Mouse (Mus musculus) brain, embryonic 14.5 days (tissue): ENCODE results near the gene Kcnn1. TPM values are rescaled to one million over a fixed set of nuclear protein-coding genes. Genes with fewer than 3 reads are reported as not detected.

ENCODE experiments used
- DNase-seq: peaks from one replicate; pipeline ENCODE4 v3.0.0-alpha.2; 2011; ENCODE audit warnings: low read depth
- CTCF ChIP-seq: fragments of 200-500 bp; IDR thresholded peaks from 2 replicates; pipeline ENCODE4 v1.5.1; 2012; ENCODE audit warnings: inconsistent platforms, mild to moderate bottlenecking, moderate library complexity, borderline replicate concordance; ENCODE audit not compliant: insufficient read depth, insufficient read length; ENCODE audit errors: extremely low read depth
- POLR2A ChIP-seq: fragments of 200-500 bp; IDR thresholded peaks from 2 replicates; pipeline ENCODE4 v1.6.1; 2012; ENCODE audit warnings: mild to moderate bottlenecking, inconsistent platforms, borderline replicate concordance; ENCODE audit not compliant: poor library complexity, insufficient read depth, insufficient read length, severe bottlenecking; ENCODE audit errors: extremely low read depth
- polyA plus RNA-seq: library from polyadenylated mRNA; depleted of rRNA; stranded (reverse); fragments of >200 nt; gene quantifications from 2 replicates; pipeline ENCODE4 v1.2.3, GENCODE M21; 2012

Kcnn1 gene
- polyA plus RNA-seq, 1 experiment, result 38.4 TPM

DNA sequence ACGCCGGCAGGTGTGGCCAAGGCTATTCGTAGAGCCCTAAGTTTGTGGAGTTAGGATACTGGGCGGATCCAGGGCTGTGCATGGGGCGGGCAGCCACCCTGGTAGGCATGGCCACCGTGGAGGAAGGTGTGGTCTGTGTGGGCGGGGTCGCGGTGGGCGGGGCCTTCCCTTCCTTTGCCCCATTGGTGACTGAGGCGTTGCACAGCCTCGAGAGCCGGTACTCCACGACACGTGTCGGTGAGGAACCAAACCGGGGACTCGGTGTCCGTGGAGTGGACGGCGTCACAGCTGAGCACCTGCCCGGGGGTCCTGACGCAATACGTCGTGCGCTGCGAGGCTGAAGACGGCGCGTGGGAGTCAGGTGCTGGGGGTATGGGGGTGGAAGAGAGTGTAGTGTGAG, 46.4 kb downstream of the Kcnn1 start:
- no peak for TF ChIP-seq CTCF
- TF ChIP-seq POLR2A, result no peak
- no peak for DNase-seq

GRCm38 (mm10) chr8:70812885-70813284, 50.2 kb downstream of the Kcnn1 start:
- DNase-seq, result no peak
- TF ChIP-seq POLR2A (no peak), CTCF (no peak)

DNA sequence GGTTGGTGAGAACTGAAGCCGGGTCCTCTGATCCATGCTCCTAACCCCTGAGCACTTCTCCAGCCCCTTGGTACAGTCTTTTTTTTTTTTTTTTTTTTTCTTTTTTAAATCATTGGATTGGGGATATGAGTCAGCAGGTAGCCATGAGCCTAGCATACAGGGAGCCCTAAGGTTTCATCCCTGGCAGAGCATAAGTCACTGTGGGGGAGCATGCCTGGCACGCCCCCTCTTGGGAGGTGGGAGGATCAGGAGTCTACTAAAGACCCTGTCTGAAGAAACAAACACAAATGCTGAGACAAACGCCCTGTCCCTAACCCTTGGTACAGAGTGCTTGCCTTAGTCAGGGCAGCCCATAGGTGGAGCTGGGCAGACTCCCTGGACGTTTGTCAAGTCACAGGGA, 51.0 kb downstream of the Kcnn1 start:
- TF ChIP-seq POLR2A (no peak), CTCF (no peak)
- DNase-seq, result no peak

DNA sequence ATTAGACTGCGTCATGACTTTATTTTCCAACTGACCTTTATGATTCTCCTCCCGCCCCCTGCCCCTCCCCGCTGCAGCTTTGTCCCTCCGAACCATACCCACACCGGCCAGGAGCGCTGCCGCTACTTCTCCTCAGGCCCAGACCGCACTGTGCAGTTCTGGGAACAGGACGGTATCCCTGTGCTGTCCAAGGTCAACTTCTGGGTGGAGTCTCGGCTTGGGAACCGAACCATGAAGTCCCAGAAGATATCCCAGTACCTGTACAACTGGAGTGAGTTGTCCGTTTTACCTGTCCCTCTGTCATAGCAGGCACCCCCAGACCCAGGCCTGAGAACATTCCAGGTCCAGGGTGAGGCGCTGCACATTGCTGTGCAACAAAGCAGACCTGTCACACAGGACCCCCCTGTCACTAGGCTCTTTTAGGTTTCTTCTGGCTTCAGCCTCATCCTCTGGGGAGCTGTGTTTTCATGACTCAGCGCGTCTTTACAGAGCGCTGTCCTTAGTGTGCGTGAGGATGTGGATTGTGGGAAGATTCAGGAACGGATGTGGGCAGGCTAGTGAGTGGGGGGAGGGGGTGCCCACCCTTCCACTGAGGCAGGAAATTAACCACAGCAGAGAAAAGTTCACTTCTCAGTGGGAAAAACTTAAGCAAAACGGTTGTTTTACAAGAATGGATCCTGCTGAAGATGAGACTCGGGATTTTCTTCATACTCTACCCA, 51.9 kb downstream of the Kcnn1 start:
- TF ChIP-seq CTCF (no peak), POLR2A (no peak)

DNA sequence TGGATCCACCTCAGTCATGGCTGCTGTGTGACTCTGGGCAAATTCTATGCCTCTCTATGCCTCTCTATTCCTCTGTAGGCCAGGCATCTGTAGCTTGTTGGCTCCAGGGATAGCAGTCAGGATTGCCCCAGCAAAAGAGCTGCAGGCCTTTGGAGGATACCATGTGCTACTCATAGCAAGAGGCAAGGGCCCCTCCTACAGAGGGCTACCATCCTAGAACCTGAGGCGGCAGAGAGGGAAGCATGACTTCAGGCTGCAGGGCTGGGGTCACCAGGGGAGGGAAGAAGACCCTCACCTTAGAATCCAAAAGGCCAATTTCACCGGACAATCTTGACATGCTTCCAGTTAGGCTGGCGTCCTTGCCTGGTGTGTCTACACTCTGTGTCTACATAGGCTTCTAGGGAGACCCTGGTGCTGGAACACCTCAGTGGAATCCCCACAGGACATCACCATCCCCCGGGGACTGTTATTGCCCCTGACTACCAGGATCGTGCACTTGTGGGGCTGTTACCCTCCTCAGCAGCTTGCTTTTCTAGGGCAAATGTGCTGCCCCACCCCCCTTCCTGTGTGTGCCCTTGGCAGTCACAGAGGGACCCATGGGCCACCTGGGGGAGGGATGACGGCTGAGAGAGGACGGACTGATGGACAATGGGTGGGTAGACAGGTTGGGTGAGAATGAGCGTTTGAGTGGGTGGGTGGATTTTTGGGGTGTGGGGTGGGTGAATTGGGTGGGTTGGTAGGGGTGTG, 53.9 kb downstream of the Kcnn1 start:
- TF ChIP-seq POLR2A (no peak), CTCF (no peak)
- DNase-seq, result no peak

More for the DNA sequence above, 51.9 kb downstream of the Kcnn1 start:
- DNase-seq, result no peak

DNA sequence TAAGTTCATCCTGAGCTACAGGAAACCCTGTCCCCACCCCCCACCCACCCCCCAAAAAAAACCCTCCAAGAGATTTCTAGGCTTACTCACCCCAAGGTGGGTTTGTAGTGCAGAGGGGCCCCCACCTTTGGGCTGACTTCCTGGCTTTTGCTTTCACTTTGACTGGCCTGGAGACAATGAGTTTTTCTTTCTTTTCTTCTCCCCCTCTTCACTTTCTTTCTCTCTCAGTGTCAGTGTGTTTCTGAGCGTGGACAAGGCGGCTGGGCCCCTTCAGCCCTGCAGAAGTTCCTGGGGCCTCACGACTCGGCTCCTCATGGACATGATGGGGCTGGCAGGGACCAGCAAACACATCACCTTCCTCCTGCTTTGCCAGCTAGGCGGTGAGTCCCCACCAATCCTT, 54.8 kb downstream of the Kcnn1 start, which contains the start of gene Il12rb1:
TSS of gene Il12rb1 (plus strand) at position 211 of the 400 bp plus-strand sequence.
- TF ChIP-seq POLR2A (no peak), CTCF (no peak)

DNA sequence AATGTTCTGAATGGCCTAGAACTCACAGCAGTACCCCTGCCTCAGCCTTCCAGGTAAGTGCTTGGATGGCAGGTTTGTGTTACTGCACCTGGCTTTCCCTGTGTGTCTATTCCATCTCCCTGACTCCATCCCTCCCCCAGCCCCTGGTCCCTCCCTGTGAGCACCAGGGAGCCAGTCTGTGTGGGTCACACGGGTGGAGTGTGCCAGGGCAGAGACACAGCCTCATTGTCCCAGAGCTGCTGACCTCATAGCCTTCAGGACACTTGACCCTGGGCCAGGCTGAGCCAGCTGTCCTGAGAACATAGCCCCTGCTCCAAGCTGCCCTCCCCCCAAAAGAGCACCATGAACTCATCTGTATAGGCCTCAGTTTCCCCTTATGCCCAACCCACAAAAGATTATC, 55.8 kb downstream of the Kcnn1 start:
- TF ChIP-seq POLR2A (no peak), CTCF (no peak)
- DNase-seq, result no peak

More for the DNA sequence above, 54.8 kb downstream of the Kcnn1 start, which contains the start of gene Il12rb1:
- DNase-seq, result no peak

DNA sequence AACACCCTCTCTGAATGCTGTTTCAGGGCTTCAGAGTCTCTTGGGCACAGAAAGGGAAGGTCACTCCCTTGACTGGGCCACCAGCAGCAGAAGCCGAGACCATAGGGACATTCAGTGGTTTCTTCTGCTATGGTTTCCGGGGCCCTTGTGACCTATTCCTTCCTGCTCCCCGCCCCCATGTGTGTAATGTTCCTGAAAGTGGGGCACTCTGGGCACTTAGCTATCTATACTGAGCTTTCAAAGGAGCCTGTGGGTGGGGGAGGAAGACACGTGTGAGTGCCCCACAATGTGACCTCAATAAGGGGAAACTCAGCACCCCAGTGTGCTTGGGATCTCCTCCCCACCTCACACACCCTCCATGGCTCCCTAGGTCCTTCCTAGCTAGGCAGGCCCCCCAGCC, 56.5 kb downstream of the Kcnn1 start:
- TF ChIP-seq CTCF (no peak), POLR2A (no peak)
- no peak for DNase-seq

DNA sequence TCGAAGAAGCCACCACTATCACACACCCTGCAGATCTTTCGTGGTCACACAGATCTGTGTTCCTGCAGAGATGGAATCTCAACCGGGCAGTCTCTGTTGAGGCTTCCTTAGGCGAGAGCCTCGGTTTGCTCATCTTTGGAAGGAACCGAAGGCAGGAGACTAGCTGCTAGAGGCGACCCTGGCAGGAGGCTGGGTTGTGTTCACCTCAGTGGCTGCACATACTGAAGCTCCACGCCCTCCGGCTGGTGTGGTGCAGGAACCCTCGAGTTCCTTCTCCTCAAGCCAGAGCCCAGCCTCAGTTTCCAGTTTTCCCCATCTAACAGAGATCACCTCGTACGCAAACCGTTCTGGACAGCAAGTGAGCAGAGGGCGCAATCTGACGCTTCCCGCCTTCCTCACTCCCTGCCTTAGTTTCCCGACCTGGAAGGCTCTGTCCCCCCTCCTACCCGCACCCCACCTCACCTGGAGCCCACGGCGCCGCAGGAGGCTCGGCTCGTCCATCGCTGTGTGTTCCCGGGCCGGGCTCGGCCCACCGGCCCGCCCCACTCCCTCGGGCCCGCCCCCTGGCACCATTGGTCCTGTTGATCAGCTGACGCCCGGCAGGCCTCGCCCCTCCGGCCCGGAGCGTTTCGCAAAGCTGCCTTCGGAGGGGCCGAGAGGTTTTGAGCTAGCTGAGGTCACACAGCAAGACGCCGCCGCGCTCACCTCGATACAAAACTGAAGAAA, 58.4 kb downstream of the Kcnn1 start, which contains the start of gene Mast3:
TSS of gene Mast3 (minus strand) at position 574 of the 726 bp plus-strand sequence.
- DNase-seq, result peak; percentile 84
- TF ChIP-seq CTCF, result no peak
- TF ChIP-seq POLR2A, result 0 out of 2 replicates have a peak, but pooled peaks have one; percentile 11

DNA sequence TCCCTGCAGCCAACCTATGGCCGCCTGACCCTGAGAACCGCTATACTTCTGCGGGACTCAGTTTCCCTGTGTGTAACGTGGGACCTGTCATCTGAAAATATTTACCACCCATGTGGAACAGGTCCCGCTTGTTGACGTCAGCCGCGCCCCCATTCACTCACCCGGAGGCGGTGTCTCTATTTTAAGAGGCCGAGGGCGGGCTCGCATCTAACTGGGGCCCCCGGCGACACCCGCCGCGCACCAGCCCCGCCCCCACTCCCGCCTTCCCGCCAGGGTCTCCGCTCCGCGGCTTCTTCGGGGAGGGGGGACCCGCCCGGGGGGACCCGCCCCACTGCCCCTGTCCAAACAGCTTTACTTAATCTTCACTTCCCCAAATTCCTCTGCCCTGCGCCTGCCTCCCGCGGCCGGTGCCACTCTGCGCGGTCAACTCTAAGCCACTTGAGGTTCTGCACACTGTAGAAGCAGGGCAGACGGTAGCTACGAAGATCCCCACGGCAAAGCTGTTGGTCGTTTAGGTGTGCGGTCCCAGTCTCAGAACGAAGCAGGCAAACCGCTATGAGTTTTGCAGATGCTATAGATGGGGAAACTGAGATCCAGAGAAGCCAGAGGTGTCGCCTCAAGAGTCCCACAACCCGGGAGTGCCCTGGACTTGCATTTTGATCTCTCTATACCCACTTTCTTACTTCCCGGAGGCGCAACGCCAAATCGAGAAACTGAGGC, 59.1 kb downstream of the Kcnn1 start:
- peak; percentile 22 for DNase-seq
- TF ChIP-seq POLR2A (no peak), CTCF (no peak)
